Mouse (Mus musculus) ES-E14 (cell line): ENCODE data around the gene Adamtsl5. TPM values are rescaled to one million over a fixed set of nuclear protein-coding genes. Genes with fewer than 3 reads are reported as not detected.

Experiments
- DNase-seq: peaks from one replicate; pipeline ENCODE4 v3.0.0-alpha.2; 2013; ENCODE audit warnings: low read depth, low spot score
- H3K27ac ChIP-seq: 2 replicates; pipeline ENCODE4 v1.5.1; 2012; ENCODE audit warnings: low read depth, mild to moderate bottlenecking, low read length, moderate library complexity, mixed read lengths; ENCODE audit not compliant: poor library complexity, insufficient read depth, severe bottlenecking
- H3K36me3 ChIP-seq: 2 replicates; pipeline ENCODE4 v1.6.1; 2012; ENCODE audit warnings: mild to moderate bottlenecking, low read length, moderate library complexity, mixed read lengths; ENCODE audit not compliant: control insufficient read depth, poor library complexity, insufficient read depth, severe bottlenecking
- H3K4me1 ChIP-seq, 2 experiments: fragments of 150-350 bp in 1 of 2; sonication (generic) in 1 of 2; 2 replicates each; pipeline ENCODE4 v1.6.1; 2012; ENCODE audit warnings: low read length in 2 of 2, mild to moderate bottlenecking in 1 of 2, mixed read lengths in 1 of 2; ENCODE audit not compliant: control insufficient read depth in 2 of 2, insufficient read depth in 2 of 2, poor library complexity in 1 of 2
- H3K4me3 ChIP-seq, 2 experiments: fragments of 150-350 bp in 1 of 2; sonication (generic) in 1 of 2; 2 replicates each; pipeline ENCODE4 v1.5.1; 2012; ENCODE audit warnings: low read length in 2 of 2, low read depth in 1 of 2, mild to moderate bottlenecking in 1 of 2, mixed read lengths in 1 of 2; ENCODE audit not compliant: insufficient read depth in 1 of 2, poor library complexity in 1 of 2, severe bottlenecking in 1 of 2
- H3K9ac ChIP-seq: 2 replicates; pipeline ENCODE4 v1.6.1; 2012; ENCODE audit warnings: low read depth, mild to moderate bottlenecking, low read length, mixed read lengths; ENCODE audit not compliant: poor library complexity, insufficient read depth, severe bottlenecking
- H3K9me3 ChIP-seq: fragments of 150-350 bp; sonication (generic); 2 replicates; pipeline ENCODE4 v1.6.1; 2012; ENCODE audit warnings: low read depth, mild to moderate bottlenecking, low read length; ENCODE audit not compliant: control insufficient read depth, insufficient read depth
- CHD2 ChIP-seq: IDR thresholded peaks from 2 replicates; pipeline ENCODE4 v1.6.1; 2014; ENCODE audit warnings: mild to moderate bottlenecking, low read depth, low read length, inconsistent platforms
- HCFC1 ChIP-seq: IDR thresholded peaks from 2 replicates; pipeline ENCODE4 v1.6.1; 2012; ENCODE audit warnings: low read length, inconsistent platforms, borderline replicate concordance; ENCODE audit not compliant: insufficient read depth
- MAFK ChIP-seq: IDR thresholded peaks from 2 replicates; pipeline ENCODE4 v1.6.1; 2014; ENCODE audit warnings: mild to moderate bottlenecking, low read depth, low read length, inconsistent platforms; ENCODE audit not compliant: insufficient read depth
- ZC3H11A ChIP-seq: IDR thresholded peaks from 2 replicates; pipeline ENCODE4 v1.6.1; 2012; ENCODE audit warnings: low read depth, mild to moderate bottlenecking, inconsistent platforms, low read length, borderline replicate concordance
- ZNF384 ChIP-seq: IDR thresholded peaks from 2 replicates; pipeline ENCODE4 v1.6.1; 2012; ENCODE audit warnings: low read depth, low read length, inconsistent platforms
- in situ Hi-C, 2 experiments: fragments of 600-800 bp; cut with MboI; formaldehyde crosslinking; loops; one replicate each; pipeline ENCODE4 v1.15.1; 2025; ENCODE audit warnings: low sequenced_read_pairs in 2 of 2, inconsistent platforms in 1 of 2; ENCODE audit not compliant: unreplicated experiment in 2 of 2
- total RNA-seq: library from RNA; depleted of rRNA; stranded (reverse); fragments of 300-350 nt; gene quantifications from 2 replicates; pipeline ENCODE4 v1.2.3, GENCODE M21; 2012

The Adamtsl5 gene
- total RNA-seq, 1 experiment: 2.4 TPM

DNA sequence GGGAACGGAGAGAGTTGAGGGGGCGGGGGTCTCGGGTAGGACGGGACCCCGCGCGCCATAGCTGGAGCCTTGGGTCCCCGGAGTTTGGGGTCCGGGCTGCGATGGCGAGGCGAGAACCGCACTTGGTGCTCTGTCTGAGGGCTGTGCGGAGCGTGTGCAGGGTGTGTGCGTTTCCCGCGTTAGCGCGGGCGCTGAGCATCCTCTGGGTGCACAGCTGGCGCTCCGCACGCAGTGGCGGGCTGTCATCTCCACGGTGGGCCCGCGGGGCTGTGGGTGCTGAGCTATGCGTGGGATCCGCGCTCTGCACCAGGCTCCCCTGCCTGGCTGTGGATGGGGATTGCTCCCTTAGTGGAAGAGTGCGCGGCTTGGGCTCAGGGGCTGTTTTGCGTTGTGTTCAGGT, 8.5 kb upstream of the Adamtsl5 start:
- no peak for DNase-seq
- H3K9me3 ChIP-seq: no peaks in the 10 kb centered on the region
- in situ Hi-C loops: no loop called here
- H3K4me1 ChIP-seq: peaks cover 3 to 7% of the 10 kb centered on the region in 2 experiments; a peak in 2 of 4 replicates
- no peaks in the 10 kb centered on the region for H3K36me3 ChIP-seq
- H3K4me3 ChIP-seq: peak overlapping the region; percentile 48 to 71
- TF ChIP-seq ZNF384 (no peak), HCFC1 (no peak), ZC3H11A (no peak), MAFK (no peak), CHD2 (no peak)
- H3K9ac ChIP-seq: peak overlapping the region; percentile 75
- no peak overlapping the region for H3K27ac ChIP-seq

DNA sequence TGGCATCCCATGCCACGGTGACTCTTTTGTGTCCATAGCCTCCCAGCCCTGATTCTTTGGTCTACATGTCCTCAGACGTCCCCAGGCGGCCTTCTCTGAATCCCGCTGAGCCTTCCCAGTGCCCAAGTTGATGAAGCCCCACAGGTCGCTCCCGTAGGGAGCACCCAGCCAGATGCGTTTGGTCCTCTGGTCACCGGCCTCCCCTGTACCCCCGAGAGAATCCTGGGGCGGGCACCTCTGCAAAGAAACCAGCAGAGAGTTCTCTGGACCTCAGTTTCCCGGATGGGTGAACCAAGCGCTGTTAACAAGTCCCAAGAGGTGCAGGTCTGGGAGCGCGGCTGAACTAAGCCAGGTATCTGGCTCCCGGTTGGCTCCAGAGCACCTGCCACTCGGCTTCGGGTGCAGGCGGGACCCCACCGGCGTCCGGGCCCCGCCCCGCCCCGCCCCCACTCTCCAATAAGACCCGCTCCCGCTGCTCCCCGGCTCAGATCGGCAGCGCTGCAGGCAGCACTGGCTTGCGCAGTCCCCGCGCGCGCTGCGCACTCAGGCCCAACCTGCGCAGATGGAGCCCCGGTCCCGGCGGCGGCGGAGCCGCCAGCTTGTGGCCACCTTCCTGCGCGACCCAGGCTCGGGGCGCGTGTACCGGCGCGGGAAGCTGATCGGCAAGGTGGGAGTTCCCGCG, 7.9 kb upstream of the Adamtsl5 start, which contains the start of gene Plk5:
Gene Plk5, plus strand, starts transcription at position 459 of the 682 bp plus-strand sequence.
- Histone ChIP-seq H3K9ac (peak within 1 kb of the TSS; percentile 75), H3K27ac (no peak within 1 kb of the TSS), H3K4me3 (peak within 1 kb of the TSS; percentile 48 to 71), H3K36me3 (no peaks in the 10 kb centered on the region), H3K9me3 (no peaks in the 10 kb centered on the region), H3K4me1 (peaks cover 3 to 7% of the 10 kb centered on the region in 2 experiments; a peak in 2 of 4 replicates)
- no peak for TF ChIP-seq ZC3H11A
- TF ChIP-seq MAFK: no peak
- TF ChIP-seq ZNF384: no peak
- no peak for TF ChIP-seq CHD2
- TF ChIP-seq HCFC1: no peak
- DNase-seq: no peak
- in situ Hi-C loops: no loop called here

DNA sequence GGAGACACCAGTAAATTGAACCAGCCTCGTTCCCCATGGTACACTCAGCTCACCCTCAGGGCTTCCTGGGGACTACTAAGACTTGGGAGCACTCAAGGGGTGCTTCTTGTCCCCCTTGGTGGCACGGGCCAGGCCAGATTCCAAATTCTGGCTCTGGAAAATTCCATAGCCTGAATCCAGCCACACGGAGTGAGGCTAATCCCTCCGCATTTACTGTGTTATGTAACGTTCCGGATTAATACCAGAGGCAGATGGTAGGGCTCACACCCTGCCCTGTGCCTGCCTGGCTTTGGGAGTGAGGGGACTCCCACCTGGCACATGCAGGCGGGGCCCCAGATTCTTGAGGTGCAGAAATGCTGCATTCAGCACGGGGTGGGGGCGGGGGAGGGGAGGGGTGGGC, 7.2 kb upstream of the Adamtsl5 start:
- H3K9me3 ChIP-seq: no peaks in the 10 kb centered on the region
- no peak overlapping the region for H3K27ac ChIP-seq
- H3K4me1 ChIP-seq: peaks cover 3 to 7% of the 10 kb centered on the region in 2 experiments; a peak in 2 of 4 replicates
- no peak for DNase-seq
- in situ Hi-C loops: no loop called here
- H3K36me3 ChIP-seq: no peaks in the 10 kb centered on the region
- no peak overlapping the region for H3K4me3 ChIP-seq
- no peak for TF ChIP-seq ZNF384
- no peak for TF ChIP-seq HCFC1
- no peak for TF ChIP-seq MAFK
- no peak for TF ChIP-seq CHD2
- no peak for TF ChIP-seq ZC3H11A
- H3K9ac ChIP-seq: no peak overlapping the region

GRCm38 (mm10) chr10:80352727-80353126, 4.5 kb upstream of the Adamtsl5 start:
- peaks cover 3 to 7% of the 10 kb centered on the region in 2 experiments; a peak in 3 of 4 replicates for H3K4me1 ChIP-seq
- no peaks in the 10 kb centered on the region for H3K9me3 ChIP-seq
- no peak for TF ChIP-seq ZNF384
- no peak for TF ChIP-seq ZC3H11A
- no peak for TF ChIP-seq HCFC1
- TF ChIP-seq MAFK: no peak
- no peak for TF ChIP-seq CHD2
- in situ Hi-C loops: no loop called here
- no peak for DNase-seq
- no peak overlapping the region for H3K27ac ChIP-seq
- H3K9ac ChIP-seq: no peak overlapping the region
- H3K4me3 ChIP-seq: no peak overlapping the region
- no peaks in the 10 kb centered on the region for H3K36me3 ChIP-seq

DNA sequence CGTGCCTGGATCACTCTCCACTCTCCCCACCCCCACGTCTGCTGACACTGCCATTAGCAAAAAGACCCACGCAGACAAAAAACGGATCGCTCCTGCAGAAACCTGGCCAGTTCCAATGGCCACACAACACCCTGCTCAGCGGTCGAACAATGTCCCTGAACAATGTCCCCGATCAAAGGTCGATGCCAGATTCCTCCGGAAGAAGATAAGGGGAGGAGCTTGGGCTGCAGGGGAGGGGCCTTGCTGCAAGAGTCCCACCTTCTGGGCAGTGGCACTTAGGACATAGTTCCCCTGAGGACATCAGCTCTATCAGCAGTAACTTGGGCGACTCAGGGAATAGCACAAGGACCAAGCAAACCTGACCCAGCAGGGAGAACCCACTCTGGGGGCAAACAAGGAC, 3.7 kb upstream of the Adamtsl5 start:
- Histone ChIP-seq H3K4me1 (peaks cover 0 to 10% of the 10 kb centered on the region in 2 experiments; a peak in 2 of 4 replicates), H3K27ac (no peak overlapping the region), H3K36me3 (no peaks in the 10 kb centered on the region), H3K9me3 (no peaks in the 10 kb centered on the region), H3K9ac (no peak overlapping the region), H3K4me3 (no peak overlapping the region)
- in situ Hi-C loops: no loop called here
- no peak for TF ChIP-seq MAFK
- no peak for DNase-seq
